Mouse (Mus musculus) macrophage (primary cell): ENCODE results near the gene Hs3st6. TPM values are rescaled to one million over a fixed set of nuclear protein-coding genes. Genes with fewer than 3 reads are reported as not detected.

ENCODE experiments used
- H3K27ac ChIP-seq: fragments of 350-480 bp; formaldehyde crosslinking; 2 replicates; pipeline ENCODE4 v1.9.0; 2021
- H3K36me3 ChIP-seq: fragments of 350-480 bp; formaldehyde crosslinking; 2 replicates; pipeline ENCODE4 v1.9.0; 2021; ENCODE audit errors: inconsistent target
- H3K4me3 ChIP-seq: fragments of 350-480 bp; formaldehyde crosslinking; 2 replicates; pipeline ENCODE4 v1.9.0; 2021; ENCODE audit errors: inconsistent target
- H3K79me2 ChIP-seq: fragments of 350-480 bp; formaldehyde crosslinking; 2 replicates; pipeline ENCODE4 v1.9.0; 2021; ENCODE audit errors: inconsistent target
- WGBS: methylation state at CpG from one replicate; pipeline ENCODE4 v1.1.7; 2026; ENCODE audit warnings: inconsistent platforms; ENCODE audit not compliant: missing documents; 5-methylcytosine and 5-hydroxymethylcytosine counted together
- polyA plus RNA-seq: library from polyadenylated mRNA; stranded (reverse); fragments of 250-400 nt; gene quantifications from 3 replicates; pipeline ENCODE4 v1.2.4, GENCODE M21; 2018; ENCODE audit warnings: inconsistent platforms

Gene Hs3st6
- polyA plus RNA-seq, 1 experiment from 2014 or later = not detected

DNA sequence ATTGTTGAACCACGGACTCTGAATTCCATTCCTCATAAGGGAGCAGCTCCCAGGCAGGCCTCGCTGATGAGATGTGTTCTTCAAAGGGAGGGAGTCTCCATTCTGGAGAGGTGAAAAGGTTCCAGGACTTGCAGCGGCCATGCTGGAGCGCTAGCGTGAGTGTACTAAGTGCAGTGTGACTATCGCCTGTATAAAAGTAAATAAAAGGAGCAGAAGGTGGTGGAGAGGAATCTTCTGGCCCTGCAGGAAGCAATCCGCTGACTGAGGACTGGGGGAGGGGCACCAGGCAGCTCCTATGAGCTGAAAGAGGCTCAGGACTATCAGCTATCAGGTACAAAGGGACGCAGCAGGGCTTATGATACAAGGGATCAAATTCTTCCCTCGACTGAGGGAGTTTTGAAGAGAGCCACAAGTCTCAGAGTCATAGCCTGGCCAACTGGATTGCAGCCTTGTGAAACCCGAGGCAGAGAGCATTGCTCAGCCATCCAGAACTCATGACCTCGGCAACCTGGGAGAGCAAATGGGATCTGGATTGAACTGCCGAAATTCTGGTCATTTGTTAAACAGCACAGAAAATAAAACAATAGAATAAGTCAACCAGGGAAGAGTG is 13.6 kb downstream of the Hs3st6 start:
- no peaks in the 10 kb centered on the region for H3K79me2 ChIP-seq
- H3K27ac ChIP-seq = no peak overlapping the region
- WGBS = 46% methylated on average over 12 of the region's 12 CpGs
- no peaks in the 10 kb centered on the region for H3K36me3 ChIP-seq
- no peak overlapping the region for H3K4me3 ChIP-seq

DNA sequence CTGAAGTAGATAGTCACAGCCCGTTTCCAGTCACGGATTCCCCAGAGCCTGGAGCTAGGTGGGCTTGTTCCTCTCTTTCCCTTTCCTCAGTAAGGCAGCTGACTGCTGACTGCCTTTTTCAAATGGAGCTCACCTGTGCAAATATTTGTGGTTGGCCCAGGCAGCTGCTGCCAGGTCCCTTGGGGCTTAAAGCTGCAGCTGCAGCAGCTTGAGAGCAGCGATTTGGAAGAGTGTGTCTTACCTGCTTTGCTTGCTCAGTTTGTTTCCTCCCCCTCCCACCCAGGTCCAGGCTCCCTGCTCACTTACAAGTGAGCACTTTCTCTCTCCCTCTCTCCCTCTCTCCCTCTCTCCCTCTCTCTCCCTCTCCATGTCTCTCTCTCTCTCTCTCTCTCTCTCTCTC is 16.4 kb downstream of the Hs3st6 start:
- Histone ChIP-seq H3K36me3 (no peaks in the 10 kb centered on the region), H3K4me3 (no peak overlapping the region), H3K27ac (no peak overlapping the region), H3K79me2 (no peaks in the 10 kb centered on the region)
- 33% methylated on average over 3 of the region's 3 CpGs for WGBS

DNA sequence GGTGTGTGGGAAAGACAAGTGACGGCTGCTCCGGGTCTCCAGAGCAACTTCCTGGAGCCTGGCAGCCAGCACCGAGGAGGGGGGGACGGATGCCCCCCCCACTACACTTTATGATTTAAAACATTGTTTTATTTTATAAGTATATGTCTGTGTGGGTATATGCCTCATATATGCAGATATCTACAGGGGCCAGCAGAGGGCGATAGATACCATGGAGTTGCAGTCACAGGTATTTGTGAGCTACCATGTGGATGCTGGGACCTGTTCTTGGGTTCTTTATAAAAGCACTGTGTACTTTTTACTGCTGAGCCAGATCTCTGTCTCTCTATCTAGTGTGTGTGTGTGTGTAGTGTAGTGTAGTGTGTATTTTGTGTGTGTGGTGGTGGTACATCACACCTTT is 20.5 kb downstream of the Hs3st6 start:
- Histone ChIP-seq H3K79me2 (no peaks in the 10 kb centered on the region), H3K36me3 (no peaks in the 10 kb centered on the region), H3K27ac (no peak overlapping the region), H3K4me3 (no peak overlapping the region)
- 83% methylated on average over 5 of the region's 5 CpGs for WGBS

DNA sequence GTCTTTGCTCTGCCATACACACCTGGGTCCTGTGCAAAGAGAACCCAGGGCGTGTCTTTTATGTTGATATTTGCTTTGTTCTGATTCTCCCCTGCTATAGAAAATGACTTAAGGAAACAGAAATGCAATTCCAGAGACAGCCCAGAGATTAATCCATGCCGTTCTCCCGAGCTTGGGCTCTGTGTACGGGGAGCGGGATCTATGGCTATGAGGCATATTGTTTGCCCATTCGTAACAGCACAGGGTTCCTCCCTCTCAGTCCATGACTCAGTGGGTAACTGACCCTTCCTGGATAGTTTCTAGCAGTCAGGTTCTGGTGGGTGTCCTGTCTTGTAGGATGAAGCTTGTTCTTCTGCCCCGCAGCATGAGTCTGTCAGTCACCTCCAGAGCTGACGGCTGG is 22.4 kb downstream of the Hs3st6 start:
- 85% methylated on average over 8 of the region's 8 CpGs for WGBS

DNA sequence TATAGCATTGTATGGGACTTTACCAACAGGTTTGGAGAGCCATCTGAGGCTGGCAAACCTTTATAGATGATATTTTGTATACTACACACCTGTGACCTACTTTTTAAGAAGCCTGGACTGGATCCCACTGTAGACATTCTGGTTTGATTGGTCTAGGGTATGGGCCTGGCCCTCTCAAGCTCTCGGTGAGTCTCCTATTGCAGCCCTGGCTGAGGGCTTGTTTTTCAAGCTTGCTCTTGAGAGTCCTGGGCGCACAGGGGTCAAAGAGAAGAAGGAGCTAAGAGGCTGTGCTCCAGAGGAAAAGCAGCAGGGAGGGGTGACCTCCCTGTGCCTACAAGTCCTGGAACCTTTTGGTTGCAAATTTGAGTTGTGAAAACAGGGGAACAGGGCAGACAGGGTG is 24.3 kb downstream of the Hs3st6 start:
- Histone ChIP-seq H3K36me3 (no peaks in the 10 kb centered on the region), H3K27ac (no peak overlapping the region), H3K4me3 (no peak overlapping the region), H3K79me2 (no peaks in the 10 kb centered on the region)
- 96% methylated on average over 2 of the region's 2 CpGs for WGBS

More for the DNA sequence above, 22.4 kb downstream of the Hs3st6 start:
- Histone ChIP-seq H3K79me2 (no peaks in the 10 kb centered on the region), H3K4me3 (no peak overlapping the region), H3K27ac (no peak overlapping the region), H3K36me3 (no peaks in the 10 kb centered on the region)

DNA sequence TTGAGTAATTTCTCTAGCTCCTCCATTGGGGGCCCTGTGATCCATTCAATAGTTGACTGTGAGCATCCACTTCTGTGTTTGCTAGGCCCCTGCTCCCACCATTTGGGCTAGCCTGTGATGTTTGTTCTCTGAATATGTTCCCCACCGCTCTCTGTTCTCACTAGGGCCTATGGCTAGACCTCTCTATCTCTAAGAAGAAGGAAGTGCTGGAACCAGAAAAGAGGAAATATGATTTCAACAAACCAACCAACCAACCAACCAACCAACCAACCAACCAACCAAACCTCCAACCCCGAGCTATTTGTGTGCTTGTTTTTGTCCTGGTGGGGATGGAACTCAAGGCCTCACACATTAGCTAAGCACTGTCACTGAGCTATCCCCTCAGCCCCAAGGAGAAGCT is 28.0 kb downstream of the Hs3st6 start:
- Histone ChIP-seq H3K79me2 (no peaks in the 10 kb centered on the region), H3K4me3 (no peak overlapping the region), H3K27ac (no peak overlapping the region), H3K36me3 (no peaks in the 10 kb centered on the region)
- 13% methylated on average over 2 of the region's 2 CpGs for WGBS

DNA sequence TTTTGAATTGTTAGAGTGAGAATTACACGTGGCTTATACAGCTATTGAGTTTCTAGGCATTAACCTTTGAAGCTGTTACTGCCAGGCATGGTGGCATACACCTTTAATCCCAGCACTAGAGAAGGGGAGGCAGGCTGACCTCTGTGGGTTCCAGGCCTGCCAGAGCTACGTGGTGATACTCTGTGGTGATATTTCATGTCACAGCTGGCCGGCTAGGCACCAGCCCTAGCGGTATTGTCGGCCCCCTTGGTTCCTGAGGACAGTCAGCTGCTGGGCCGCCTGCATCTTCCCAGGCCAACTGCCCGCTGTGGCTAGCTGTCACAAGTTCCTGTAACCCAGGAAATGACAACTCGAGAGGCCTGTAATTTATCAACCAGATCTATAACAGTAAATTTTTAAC is 39.4 kb downstream of the Hs3st6 start:
- 45% methylated on average over 8 of the region's 8 CpGs for WGBS
- H3K36me3 ChIP-seq = no peaks in the 10 kb centered on the region
- H3K4me3 ChIP-seq = no peak overlapping the region
- H3K27ac ChIP-seq = no peak overlapping the region
- H3K79me2 ChIP-seq = no peaks in the 10 kb centered on the region

DNA sequence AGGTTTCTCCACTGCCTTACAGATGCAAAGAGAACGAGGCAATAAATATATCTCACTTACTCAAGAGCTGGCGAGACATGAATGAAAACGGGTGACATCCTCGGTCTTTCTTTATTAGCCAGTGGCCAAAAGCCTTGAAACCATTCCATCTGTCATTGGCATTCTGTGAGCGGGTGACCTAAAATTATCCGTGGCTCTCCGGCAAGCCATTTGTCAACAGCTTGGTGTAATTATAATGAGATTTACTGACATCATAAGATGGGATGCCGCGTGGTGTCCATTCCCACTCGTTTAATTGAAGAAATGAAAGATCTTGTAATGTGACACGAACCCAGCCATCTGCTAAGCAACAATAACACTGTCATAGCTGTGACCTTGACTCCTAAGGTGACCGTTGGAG is 42.0 kb downstream of the Hs3st6 start:
- no peaks in the 10 kb centered on the region for H3K36me3 ChIP-seq
- no peak overlapping the region for H3K27ac ChIP-seq
- H3K4me3 ChIP-seq = no peak overlapping the region
- WGBS = 84% methylated on average over 11 of the region's 12 CpGs
- no peaks in the 10 kb centered on the region for H3K79me2 ChIP-seq

DNA sequence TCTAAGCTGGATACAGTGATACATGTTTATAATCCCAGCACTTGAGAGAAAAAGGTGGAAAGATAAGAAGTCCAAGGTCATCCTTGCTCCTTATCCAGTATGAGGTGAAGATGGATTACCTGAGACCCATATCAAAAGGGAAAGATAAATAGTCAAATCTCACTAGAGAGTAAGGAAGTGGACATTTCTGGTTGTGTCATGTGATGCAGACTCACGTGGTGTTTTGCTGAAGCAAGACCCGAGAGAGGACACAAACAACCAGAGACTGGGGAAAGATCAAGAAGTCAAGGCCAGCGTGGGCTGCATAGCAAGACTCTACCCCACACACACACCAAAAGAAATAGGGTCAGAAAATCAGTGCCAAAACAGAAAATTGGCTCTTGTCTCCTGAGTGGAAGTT is 44.2 kb downstream of the Hs3st6 start:
- Histone ChIP-seq H3K27ac (no peak overlapping the region), H3K79me2 (no peaks in the 10 kb centered on the region), H3K36me3 (no peaks in the 10 kb centered on the region), H3K4me3 (no peak overlapping the region)
- 31% methylated on average over 3 of the region's 3 CpGs for WGBS

DNA sequence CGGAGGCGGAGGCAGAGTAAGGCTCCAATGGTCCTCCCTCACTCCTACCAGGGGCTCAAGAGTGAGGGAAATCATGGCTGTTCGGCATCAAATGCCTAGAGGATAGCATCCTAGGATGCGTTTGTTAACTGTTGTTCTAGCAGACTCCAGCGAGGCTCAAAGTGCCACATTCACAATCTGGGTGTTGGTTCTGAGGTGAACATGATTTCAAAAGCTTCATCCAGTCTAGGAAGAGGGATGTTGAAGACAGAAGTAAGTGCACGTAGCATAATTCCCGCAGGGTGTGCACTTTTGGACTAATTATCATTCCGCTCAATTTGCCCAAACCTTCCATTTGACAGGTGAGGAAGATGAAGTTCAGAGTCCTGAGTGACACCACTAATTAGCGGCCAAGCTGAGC is 45.4 kb downstream of the Hs3st6 start:
- Histone ChIP-seq H3K79me2 (no peaks in the 10 kb centered on the region), H3K36me3 (no peaks in the 10 kb centered on the region), H3K4me3 (no peak overlapping the region), H3K27ac (no peak overlapping the region)
- 83% methylated on average over 9 of the region's 9 CpGs for WGBS

DNA sequence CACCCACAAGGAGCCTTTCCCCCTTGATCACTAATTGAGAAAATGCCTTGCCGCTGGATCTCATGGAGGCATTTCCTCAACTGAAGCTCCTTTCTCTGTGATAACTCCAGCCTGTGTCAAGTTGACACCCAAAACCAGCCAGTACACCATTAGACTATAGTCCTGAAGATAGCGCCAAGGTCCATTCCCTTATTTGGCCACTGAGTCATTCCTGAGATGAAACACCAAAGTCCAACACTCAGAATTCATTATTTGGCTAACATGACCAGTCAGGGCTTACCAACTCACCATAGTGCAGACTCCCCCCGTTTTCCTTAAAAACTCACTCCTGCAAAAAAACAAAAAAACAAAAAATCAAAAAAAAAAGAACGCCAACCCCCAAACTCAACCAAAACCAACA is 46.7 kb downstream of the Hs3st6 start:
- H3K36me3 ChIP-seq = no peaks in the 10 kb centered on the region
- no peak overlapping the region for H3K27ac ChIP-seq
- WGBS = 98% methylated on average over 4 of the region's 4 CpGs
- no peaks in the 10 kb centered on the region for H3K79me2 ChIP-seq
- no peak overlapping the region for H3K4me3 ChIP-seq

DNA sequence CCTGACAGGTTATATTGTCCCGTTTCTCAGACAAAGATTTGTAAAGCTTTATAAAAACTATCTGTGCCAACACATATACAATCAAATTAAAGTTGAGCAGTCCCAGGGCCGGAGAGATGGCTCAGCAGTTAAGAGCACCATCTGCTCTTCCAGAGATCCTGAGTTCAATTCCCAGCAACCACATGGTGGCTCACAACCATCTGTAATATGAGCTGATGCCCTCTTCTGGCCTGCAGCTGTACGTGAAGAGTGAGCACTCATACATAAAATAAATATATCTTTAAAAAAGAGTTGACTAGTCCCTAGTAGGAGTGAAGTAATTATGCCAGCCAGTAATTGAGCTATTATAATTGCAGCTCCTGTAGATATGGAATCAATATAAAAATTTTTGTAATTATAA is 47.7 kb downstream of the Hs3st6 start:
- H3K36me3 ChIP-seq = no peaks in the 10 kb centered on the region
- H3K4me3 ChIP-seq = no peak overlapping the region
- H3K79me2 ChIP-seq = no peaks in the 10 kb centered on the region
- WGBS = 80% methylated on average over 3 of the region's 3 CpGs
- no peak overlapping the region for H3K27ac ChIP-seq

DNA sequence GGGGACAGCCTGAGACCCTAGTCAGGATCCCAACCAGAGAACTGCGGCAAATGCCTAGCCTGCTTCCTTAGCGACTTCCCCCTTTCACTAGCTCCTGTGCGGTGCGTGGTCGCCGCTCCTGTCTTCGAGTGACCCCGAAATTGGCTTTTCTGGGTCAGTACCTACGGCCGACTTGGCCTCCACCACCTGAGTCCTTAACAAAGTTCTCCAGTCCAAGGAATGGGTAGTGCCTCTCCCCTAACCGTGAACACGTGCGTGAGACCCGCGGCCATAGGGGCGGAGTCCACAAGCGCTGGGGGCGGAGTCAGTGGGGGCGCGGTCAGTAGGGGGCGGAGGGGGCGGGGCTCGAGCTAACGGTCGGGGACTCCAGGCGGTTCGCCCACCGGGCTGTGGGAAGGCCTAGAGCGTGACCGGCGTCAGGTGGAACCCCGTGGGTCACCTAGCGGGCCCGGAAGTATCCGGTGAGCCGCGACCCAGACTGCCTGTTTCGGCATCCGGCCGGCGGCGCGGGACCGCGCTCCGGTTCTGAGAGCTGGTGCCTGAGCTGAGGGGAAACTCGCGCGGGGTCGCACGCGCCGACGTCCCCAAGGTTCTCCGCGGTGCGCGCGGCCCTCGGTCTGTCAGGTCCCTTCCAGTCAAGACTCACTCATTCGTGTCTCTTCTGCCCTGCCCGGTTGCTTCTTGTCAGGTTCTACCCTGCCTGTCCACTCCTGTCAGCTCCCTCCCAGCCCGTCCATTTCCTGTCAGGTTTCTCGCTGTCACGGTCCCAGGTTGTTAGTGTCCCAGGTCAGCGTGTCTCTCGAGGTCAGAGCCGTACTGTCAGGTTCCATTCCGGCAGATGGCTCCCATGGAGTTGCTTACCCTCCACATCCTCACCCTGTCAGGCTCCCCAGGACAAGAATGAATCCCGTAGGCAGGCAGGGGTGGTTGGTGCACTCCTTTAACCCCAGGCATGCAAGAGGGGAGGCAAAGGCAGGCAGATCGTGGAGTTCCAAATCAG is 51.5 kb downstream of the Hs3st6 start, which contains the start of gene Meiob:
Gene Meiob, plus strand, starts transcription at position 338 of the 1,000 bp plus-strand sequence.
- Histone ChIP-seq H3K27ac (no peak within 1 kb of the TSS), H3K36me3 (no peaks in the 10 kb centered on the region), H3K79me2 (no peaks in the 10 kb centered on the region), H3K4me3 (peak within 1 kb of the TSS; percentile 50)
- 2% methylated on average over 68 of the region's 71 CpGs for WGBS
